Mouse (Mus musculus): ENCODE data around the gene Nt5dc3. TPM values are rescaled to one million over a fixed set of nuclear protein-coding genes. Genes with fewer than 3 reads are reported as not detected.

Gene Nt5dc3
- total RNA-seq, 2 experiments from 2014 or later = 11.2 to 11.3 TPM

DNA sequence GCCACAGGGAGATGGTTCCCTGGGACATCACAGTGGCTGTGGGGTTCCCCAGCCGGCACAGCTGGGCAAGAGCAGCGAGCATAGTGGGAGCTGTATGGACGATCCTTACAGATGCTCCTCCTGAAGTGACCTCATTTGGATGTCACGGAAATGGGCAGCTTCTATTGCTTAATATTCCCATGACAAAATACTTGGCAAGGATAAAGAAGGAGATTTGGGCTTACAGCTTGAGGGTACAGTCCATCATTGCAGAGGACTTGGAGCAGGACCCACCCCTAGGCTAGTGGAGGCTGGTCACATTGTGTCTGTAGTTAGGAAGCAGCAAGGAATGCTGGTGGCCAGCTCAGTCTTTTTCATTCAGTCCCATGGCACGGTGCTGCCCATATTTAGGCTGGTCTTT is 31.8 kb downstream of the Nt5dc3 start:
- no peak for DNase-seq (ENCODE audit: low spot score in 2 of 2)

DNA sequence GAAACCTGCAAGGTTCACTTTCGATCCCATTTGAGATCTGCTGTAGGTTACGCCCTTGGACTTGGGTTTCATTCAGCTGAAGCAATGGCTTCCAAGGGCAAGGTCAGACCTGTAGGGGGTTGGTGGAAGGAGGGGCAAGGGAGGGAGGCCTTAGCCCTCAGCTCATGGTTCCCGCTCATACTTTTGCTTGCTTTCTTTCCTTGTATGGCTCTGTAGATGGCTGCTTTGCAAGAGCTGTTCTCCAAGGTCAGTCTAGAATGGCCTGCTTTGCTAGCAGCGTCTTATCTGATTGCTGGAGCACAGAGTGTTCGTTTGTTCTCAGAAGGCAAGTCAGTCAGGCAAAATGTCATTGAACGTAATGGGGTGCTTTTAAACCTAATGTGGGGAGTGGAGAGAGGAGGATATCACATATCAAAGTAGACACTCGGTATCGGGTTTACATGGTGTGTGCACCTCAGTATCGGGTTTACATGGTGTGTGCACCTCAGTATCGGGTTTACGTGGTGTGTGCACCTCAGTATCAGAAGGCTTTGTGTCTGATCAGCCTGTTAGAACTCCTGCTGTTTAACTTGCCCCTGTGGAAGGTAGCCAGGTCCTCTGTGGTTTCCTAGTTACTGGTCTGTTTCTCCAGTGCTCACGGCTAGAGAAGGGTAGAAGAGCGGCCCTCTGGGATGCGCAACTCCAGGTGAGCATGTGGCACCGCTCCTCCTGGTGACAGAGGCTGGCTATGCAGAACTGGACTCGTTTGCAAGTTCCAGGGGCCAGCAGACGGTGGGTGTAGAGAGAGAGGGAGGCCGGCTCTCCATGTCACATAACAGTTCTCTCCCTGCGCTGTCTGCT is 35.7 kb downstream of the Nt5dc3 start:
- no peak for DNase-seq (ENCODE audit: low spot score in 2 of 2)

- DNase-seq (ENCODE audit: low spot score in 2 of 2) = no peak
Measured at GRCm38 (mm10) chr10:86815133-86815532, 36.3 kb downstream of the Nt5dc3 start.

DNA sequence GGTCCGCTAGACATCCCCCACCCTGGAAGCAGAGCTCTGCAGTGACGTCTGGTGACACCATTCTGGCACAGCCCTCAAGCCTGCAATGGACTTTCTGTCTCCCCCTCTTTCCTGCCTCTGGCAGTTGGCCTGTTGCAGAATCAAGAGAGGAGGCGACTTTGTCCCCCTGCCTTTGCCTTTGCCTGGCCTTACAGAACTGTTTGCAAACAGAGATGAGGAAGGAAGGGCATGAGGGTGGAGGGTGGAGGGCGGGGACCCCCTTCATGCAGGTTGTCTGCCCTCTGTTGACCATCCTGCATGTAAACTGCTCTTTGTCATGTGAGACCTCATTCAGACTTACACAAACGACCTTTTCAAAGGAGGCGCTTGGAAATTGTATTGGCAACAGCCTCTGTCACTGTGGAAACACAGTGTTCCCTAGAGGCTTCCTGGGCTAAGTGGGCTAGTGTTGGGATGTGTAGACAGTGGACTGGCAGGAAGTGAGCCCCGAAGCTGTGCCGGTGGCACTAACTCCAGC is 40.9 kb downstream of the Nt5dc3 start:
- no peak for DNase-seq (ENCODE audit: low spot score in 2 of 2)

- no peak for DNase-seq (ENCODE audit: low spot score in 2 of 2)
Measured at GRCm38 (mm10) chr10:86821014-86821413, 42.2 kb downstream of the Nt5dc3 start.

GRCm38 (mm10) chr10:86824093-86824492 is 45.3 kb downstream of the Nt5dc3 start:
- DNase-seq (ENCODE audit: low spot score in 2 of 2) = no peak

DNA sequence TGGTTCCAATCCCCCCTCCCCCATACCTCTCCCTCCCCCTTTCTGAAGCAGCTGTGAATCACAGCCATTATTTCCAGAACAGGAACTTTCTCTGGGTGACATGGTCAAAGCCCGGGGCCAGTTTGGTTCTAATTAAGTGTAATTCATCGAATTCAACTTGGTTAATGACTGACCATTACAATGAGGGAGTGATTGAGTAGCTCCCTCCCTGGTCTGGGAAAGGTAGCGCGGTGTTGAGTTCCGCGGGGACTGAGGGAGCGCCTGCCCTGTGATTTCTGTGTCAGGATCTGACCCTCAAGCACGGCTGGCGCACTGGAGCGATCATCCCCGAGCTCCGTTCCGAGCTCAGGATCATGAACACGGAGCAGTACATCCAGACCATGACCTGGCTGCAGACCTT is 46.1 kb downstream of the Nt5dc3 start:
- no peak for DNase-seq (ENCODE audit: low spot score in 2 of 2)

GRCm38 (mm10) chr10:86825871-86826522 is 47.2 kb downstream of the Nt5dc3 start:
- peak in 1 of 2 experiments; percentile 27 for DNase-seq (ENCODE audit: low spot score in 2 of 2)

DNA sequence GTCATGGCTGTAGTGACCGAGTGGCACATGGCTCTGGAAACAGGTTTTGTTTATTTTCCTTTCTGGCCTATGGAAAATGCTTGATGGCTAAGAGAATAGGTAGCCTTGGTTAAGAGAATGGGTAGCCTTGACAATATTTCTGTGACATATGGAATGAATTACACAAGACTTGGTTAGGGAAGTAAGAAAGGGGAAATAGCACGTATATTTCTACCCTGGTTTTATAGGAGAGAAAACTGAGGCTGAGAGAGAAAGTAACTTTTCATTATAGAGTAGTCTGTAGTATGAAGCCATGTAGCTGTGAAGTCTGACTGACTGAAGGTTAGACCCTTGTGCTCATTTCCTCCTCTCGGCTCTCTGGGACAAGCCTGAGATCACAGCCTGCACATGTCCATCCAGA is 48.1 kb downstream of the Nt5dc3 start:
- no peak for DNase-seq (ENCODE audit: low spot score in 2 of 2)

- no peak for DNase-seq (ENCODE audit: low spot score in 2 of 2)
Measured at GRCm38 (mm10) chr10:86828221-86829135, 49.7 kb downstream of the Nt5dc3 start.

GRCm38 (mm10) chr10:86829515-86829914 is 50.7 kb downstream of the Nt5dc3 start:
- DNase-seq (ENCODE audit: low spot score in 2 of 2) = no peak

DNA sequence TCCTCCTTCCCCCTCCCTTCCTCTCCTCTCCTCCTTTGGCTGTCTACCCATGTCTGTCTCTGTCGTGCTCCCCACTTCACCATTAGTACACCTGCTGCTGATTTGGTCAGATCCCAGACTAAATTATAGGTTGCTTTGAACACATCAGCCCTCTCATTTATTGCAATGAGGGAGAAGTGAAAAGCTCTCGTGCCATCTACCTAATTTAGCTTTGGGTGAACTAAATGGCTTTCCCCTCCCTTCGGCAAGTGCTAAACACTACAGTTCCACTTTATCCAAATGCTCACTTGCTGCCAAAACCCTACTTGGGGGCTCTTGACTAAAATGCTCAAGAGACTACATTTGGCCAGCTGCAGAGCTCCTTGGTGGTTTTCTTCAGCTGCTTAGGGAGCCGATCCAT is 58.0 kb downstream of the Nt5dc3 start:
- no peak for DNase-seq (ENCODE audit: low spot score in 2 of 2)

DNA sequence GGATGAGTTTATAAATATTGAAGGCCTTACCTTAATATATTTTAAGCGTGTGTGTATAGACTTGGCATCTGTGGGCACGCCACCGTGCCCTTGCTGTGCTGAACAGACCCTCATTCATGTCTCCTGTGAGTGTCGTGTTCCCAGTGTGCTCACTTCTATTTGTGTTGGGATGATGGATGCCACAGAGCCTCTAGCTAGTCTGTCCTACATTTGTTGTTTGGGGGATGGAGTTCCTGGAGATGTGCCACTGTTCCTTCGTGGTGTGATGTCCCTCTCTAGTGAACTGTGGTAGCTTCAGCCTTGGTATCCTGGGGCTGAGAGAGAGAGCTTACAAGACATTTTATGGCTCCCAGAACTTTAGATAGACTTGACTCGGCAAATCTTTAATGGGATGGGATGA is 60.0 kb downstream of the Nt5dc3 start:
- no peak for DNase-seq (ENCODE audit: low spot score in 2 of 2)

GRCm38 (mm10) chr10:86842659-86843058 is 63.9 kb downstream of the Nt5dc3 start:
- DNase-seq (ENCODE audit: low spot score in 2 of 2) = no peak

- DNase-seq (ENCODE audit: low spot score in 2 of 2) = no peak
Measured at GRCm38 (mm10) chr10:86846926-86847467, 68.2 kb downstream of the Nt5dc3 start.

DNA sequence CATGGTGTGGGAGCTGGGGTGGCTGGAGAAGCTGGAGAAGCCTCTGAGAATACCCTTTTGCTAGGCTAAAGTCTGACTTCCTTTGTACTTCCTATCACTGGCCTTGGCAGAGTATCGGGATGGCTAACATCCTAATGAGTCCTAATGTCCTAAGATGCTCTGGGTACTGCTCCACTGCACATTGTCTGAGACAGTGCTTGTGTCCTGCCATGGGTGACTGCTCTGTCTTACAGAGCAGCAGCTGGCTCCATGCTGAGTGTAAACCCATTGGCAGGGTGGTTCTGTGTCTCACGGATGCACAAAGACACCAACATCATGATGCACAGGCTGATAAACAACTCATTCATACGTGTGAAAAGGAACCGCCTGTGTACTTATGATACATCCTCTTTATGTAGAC is 70.3 kb downstream of the Nt5dc3 start:
- no peak for DNase-seq (ENCODE audit: low spot score in 2 of 2)

DNA sequence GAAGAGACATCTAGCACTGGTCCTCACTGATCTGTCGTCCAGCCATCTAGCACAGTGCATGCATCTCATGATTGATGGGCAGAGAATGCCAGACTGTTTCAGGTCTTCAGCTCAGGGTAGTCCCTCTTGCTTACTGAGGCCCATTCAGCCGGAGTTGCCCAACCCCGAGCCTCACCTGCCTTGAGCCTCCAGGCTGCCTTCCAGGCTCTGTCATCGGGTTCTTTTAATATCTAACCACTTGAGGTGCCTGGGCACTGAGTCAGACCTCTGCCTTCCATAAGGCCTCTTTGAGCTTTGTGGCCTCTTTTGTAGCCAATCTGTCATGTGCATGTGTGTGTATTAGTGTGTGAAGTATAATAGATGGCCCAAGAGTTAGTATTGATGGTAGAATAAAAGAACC is 70.7 kb downstream of the Nt5dc3 start:
- no peak for DNase-seq (ENCODE audit: low spot score in 2 of 2)

DNA sequence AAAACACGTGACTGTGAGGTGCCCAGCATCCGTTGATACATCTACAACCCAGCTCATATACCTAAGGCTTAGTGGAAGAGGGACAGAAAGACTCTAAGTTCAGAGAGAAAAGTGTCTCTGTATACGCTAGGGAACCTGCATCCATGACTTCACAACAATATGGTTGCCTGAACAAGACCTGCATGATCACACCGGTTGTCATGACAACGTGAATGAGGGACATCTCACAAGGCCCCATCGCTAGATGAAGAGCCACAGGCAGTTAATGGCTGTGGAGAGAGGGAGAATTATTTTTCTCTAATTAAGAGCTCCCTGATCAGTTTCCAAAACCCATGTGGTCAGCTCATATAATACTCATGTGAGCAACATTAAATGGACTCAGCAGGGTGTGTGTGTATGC is 73.4 kb downstream of the Nt5dc3 start:
- no peak for DNase-seq (ENCODE audit: low spot score in 2 of 2)

GRCm38 (mm10) chr10:86853433-86853832 is 74.6 kb downstream of the Nt5dc3 start:
- no peak for DNase-seq (ENCODE audit: low spot score in 2 of 2)

GRCm38 (mm10) chr10:86860396-86860795 is 81.6 kb downstream of the Nt5dc3 start:
- no peak for DNase-seq (ENCODE audit: low spot score in 2 of 2)

DNA sequence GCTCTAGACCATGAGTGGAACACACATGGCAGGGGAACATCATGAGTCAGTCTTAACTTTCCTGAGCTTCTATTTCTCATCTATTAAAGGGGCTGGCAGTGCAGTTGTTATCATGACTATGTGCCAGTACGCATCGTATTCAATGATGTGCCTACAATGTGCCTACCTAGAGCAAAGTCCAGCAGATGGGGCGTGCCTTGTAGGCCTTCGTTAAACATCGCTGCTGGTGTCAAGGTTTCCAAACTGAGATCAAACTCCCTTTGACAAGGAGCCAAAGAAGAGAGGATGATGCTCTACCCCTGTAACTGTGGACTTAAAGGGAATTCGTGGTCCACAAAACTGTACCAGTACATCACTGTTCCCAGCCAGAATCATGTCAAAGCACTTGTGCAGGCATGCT is 83.7 kb downstream of the Nt5dc3 start:
- no peak for DNase-seq (ENCODE audit: low spot score in 2 of 2)

All from gastrocnemius, postnatal 4 days (tissue).